Mouse (Mus musculus): ENCODE measurements around the gene Trim3. TPM values are rescaled to one million over a fixed set of nuclear protein-coding genes. Genes with fewer than 3 reads are reported as not detected.

The Trim3 gene
- polyA plus RNA-seq, 1 experiment: 22.0 TPM

DNA sequence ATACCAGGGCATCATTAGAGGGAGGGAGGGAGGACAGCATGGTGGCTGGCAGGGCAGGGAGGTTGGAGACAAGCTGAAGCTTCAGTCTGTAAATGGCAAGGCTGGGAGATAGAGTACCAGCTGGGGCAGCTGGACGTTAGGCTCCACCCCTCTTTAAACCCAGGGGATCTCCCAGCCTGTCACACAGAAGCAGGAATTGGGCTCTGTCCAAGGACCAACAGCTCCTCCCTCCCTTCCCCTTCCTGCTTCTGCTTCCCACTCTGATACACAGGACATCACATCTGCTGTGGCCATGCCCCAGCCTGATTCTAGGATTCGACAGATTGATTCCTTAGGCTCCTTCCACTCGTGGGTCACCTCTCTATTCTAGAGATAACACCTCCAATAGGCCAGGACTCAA is 4.7 kb downstream of the Trim3 start:
- 39% methylated on average over 3 of the region's 3 CpGs for WGBS
- TF ChIP-seq CTCF (IDR thresholded peaks at IDR 0.05; ENCODE audit: borderline replicate concordance, control insufficient read depth, extremely low read depth, insufficient read depth, low read length, poor library complexity): no peak
- Histone ChIP-seq H3K4me1 (replicated peaks; ENCODE audit: control insufficient read depth, insufficient read depth, low read length) (0 out of 2 replicates have a peak, but pooled peaks cover 1% of the 10 kb centered on the region), H3K27me3 (ENCODE audit: control insufficient read depth, insufficient read depth, low read length) (no peaks in the 10 kb centered on the region; the same call in 1 of the 2 replicates), H3K36me3 (ENCODE audit: control insufficient read depth, insufficient read depth, low read length) (no peaks in the 10 kb centered on the region), H3K4me3 (ENCODE audit: control insufficient read depth, insufficient read depth, low read length) (no peak overlapping the region), H3K27ac (ENCODE audit: control insufficient read depth, insufficient read depth, low read length) (no peak overlapping the region)
- no peak for DNase-seq

DNA sequence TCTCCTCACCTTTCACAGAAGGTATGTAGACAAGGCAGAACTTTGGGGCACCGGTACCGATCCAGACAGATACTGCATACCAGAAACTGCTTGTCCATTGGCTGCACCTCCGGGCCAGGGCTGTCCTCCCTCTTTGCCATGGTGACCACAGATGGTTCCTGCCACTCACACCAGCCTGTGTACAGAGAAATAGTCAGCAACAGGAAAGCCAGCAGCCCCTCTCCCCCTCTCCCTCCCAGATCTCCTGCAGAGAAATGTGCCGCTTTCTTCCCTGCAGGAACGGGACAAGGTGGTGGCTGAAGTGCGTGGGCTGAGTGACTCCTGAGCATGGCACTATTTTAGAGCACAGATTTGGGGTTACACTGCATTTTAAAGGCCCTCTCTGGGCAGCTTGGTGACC is 8.0 kb downstream of the Trim3 start:
- Histone ChIP-seq H3K4me3 (ENCODE audit: control insufficient read depth, insufficient read depth, low read length) (no peak overlapping the region), H3K27me3 (ENCODE audit: control insufficient read depth, insufficient read depth, low read length) (no peaks in the 10 kb centered on the region), H3K27ac (ENCODE audit: control insufficient read depth, insufficient read depth, low read length) (no peak overlapping the region), H3K4me1 (replicated peaks; ENCODE audit: control insufficient read depth, insufficient read depth, low read length) (no peaks in the 10 kb centered on the region), H3K36me3 (ENCODE audit: control insufficient read depth, insufficient read depth, low read length) (no peaks in the 10 kb centered on the region)
- TF ChIP-seq CTCF (IDR thresholded peaks at IDR 0.05; ENCODE audit: borderline replicate concordance, control insufficient read depth, extremely low read depth, insufficient read depth, low read length, poor library complexity) (no peak), POLR2A (IDR thresholded peaks at IDR 0.05; ENCODE audit: control insufficient read depth, extremely low read depth, insufficient read depth, low read length, poor library complexity) (no peak)
- DNase-seq: no peak
- WGBS: 93% methylated on average over 6 of the region's 6 CpGs

GRCm38 (mm10) chr7:105621646-105622292 is 11.6 kb downstream of the Trim3 start:
- no peak for TF ChIP-seq POLR2A (IDR thresholded peaks at IDR 0.05; ENCODE audit: control insufficient read depth, extremely low read depth, insufficient read depth, low read length, poor library complexity)
- no peak for TF ChIP-seq CTCF (IDR thresholded peaks at IDR 0.05; ENCODE audit: borderline replicate concordance, control insufficient read depth, extremely low read depth, insufficient read depth, low read length, poor library complexity)
- H3K4me1 ChIP-seq (replicated peaks; ENCODE audit: control insufficient read depth, insufficient read depth, low read length): no peaks in the 10 kb centered on the region
- no peak overlapping the region for H3K27ac ChIP-seq (ENCODE audit: control insufficient read depth, insufficient read depth, low read length)
- no peak overlapping the region for H3K4me3 ChIP-seq (ENCODE audit: control insufficient read depth, insufficient read depth, low read length)
- DNase-seq: no peak
- H3K36me3 ChIP-seq (ENCODE audit: control insufficient read depth, insufficient read depth, low read length): no peaks in the 10 kb centered on the region
- H3K27me3 ChIP-seq (ENCODE audit: control insufficient read depth, insufficient read depth, low read length): no peaks in the 10 kb centered on the region
- 91% methylated on average over 8 of the region's 8 CpGs for WGBS

DNA sequence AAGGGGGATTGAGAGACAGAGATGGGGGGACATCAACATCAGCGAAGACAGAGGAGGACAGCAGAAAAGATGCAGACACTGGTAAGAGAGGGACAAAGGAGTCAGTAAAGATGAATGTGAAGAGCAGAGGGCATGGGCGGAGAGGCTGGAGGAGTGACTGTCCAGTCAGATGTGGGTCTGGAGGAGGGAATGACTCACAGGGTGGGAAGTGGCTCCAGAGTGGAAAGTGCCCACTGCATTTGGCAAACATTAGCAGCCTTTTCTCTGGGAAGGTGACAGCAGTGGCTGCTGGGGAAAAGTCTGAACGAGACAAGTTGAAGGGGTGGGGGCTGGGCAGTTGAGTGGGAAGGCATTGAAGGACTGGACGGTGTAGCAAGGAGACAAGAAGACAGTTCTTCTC is 12.3 kb downstream of the Trim3 start:
- 93% methylated on average over 4 of the region's 4 CpGs for WGBS
- TF ChIP-seq CTCF (IDR thresholded peaks at IDR 0.05; ENCODE audit: borderline replicate concordance, control insufficient read depth, extremely low read depth, insufficient read depth, low read length, poor library complexity) (no peak), POLR2A (IDR thresholded peaks at IDR 0.05; ENCODE audit: control insufficient read depth, extremely low read depth, insufficient read depth, low read length, poor library complexity) (no peak)
- H3K27me3 ChIP-seq (ENCODE audit: control insufficient read depth, insufficient read depth, low read length): no peaks in the 10 kb centered on the region
- H3K4me3 ChIP-seq (ENCODE audit: control insufficient read depth, insufficient read depth, low read length): no peak overlapping the region
- no peak overlapping the region for H3K27ac ChIP-seq (ENCODE audit: control insufficient read depth, insufficient read depth, low read length)
- no peaks in the 10 kb centered on the region for H3K4me1 ChIP-seq (replicated peaks; ENCODE audit: control insufficient read depth, insufficient read depth, low read length)
- no peak for DNase-seq
- no peaks in the 10 kb centered on the region for H3K36me3 ChIP-seq (ENCODE audit: control insufficient read depth, insufficient read depth, low read length)

GRCm38 (mm10) chr7:105619701-105620100 is 13.7 kb downstream of the Trim3 start:
- H3K27me3 ChIP-seq (ENCODE audit: control insufficient read depth, insufficient read depth, low read length): no peaks in the 10 kb centered on the region
- no peaks in the 10 kb centered on the region for H3K36me3 ChIP-seq (ENCODE audit: control insufficient read depth, insufficient read depth, low read length)
- H3K27ac ChIP-seq (ENCODE audit: control insufficient read depth, insufficient read depth, low read length): no peak overlapping the region
- DNase-seq: no peak
- no peak for TF ChIP-seq POLR2A (IDR thresholded peaks at IDR 0.05; ENCODE audit: control insufficient read depth, extremely low read depth, insufficient read depth, low read length, poor library complexity)
- no peak for TF ChIP-seq CTCF (IDR thresholded peaks at IDR 0.05; ENCODE audit: borderline replicate concordance, control insufficient read depth, extremely low read depth, insufficient read depth, low read length, poor library complexity)
- H3K4me3 ChIP-seq (ENCODE audit: control insufficient read depth, insufficient read depth, low read length): no peak overlapping the region
- WGBS: 94% methylated on average over 3 of the region's 3 CpGs
- no peaks in the 10 kb centered on the region for H3K4me1 ChIP-seq (replicated peaks; ENCODE audit: control insufficient read depth, insufficient read depth, low read length)

DNA sequence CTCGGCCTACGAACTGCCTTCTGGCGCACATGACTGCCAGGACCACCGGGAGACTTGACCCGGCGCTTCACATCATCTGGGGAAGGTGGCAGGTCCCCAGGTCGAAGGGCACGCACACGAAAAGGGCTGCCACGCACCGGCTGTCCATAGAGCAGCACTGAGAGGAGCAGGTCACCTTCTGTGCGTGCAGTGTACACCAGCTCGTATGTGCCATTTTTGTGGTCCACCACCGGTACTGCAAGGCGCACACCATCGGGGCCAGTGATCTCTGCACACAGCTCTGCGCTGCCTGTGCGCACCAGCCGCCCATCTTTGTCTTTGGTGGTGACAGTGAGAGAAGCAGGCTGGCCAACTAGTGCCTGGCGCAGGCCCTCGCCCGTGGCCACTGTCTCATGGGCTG is 15.6 kb downstream of the Trim3 start:
- Histone ChIP-seq H3K27me3 (ENCODE audit: control insufficient read depth, insufficient read depth, low read length) (no peaks in the 10 kb centered on the region), H3K4me3 (ENCODE audit: control insufficient read depth, insufficient read depth, low read length) (no peak overlapping the region), H3K27ac (ENCODE audit: control insufficient read depth, insufficient read depth, low read length) (no peak overlapping the region), H3K36me3 (ENCODE audit: control insufficient read depth, insufficient read depth, low read length) (no peaks in the 10 kb centered on the region), H3K4me1 (replicated peaks; ENCODE audit: control insufficient read depth, insufficient read depth, low read length) (0 out of 2 replicates have a peak, but pooled peaks cover 2% of the 10 kb centered on the region)
- WGBS: 98% methylated on average over 22 of the region's 22 CpGs
- TF ChIP-seq POLR2A (IDR thresholded peaks at IDR 0.05; ENCODE audit: control insufficient read depth, extremely low read depth, insufficient read depth, low read length, poor library complexity) (no peak), CTCF (IDR thresholded peaks at IDR 0.05; ENCODE audit: borderline replicate concordance, control insufficient read depth, extremely low read depth, insufficient read depth, low read length, poor library complexity) (no peak)
- no peak for DNase-seq

- Histone ChIP-seq H3K4me1 (replicated peaks; ENCODE audit: control insufficient read depth, insufficient read depth, low read length) (0 out of 2 replicates have a peak, but pooled peaks cover 2% of the 10 kb centered on the region), H3K36me3 (ENCODE audit: control insufficient read depth, insufficient read depth, low read length) (no peaks in the 10 kb centered on the region), H3K27me3 (ENCODE audit: control insufficient read depth, insufficient read depth, low read length) (no peaks in the 10 kb centered on the region), H3K27ac (ENCODE audit: control insufficient read depth, insufficient read depth, low read length) (no peak overlapping the region), H3K4me3 (ENCODE audit: control insufficient read depth, insufficient read depth, low read length) (no peak overlapping the region)
- WGBS: 97% methylated on average over 6 of the region's 6 CpGs
- DNase-seq: no peak
- TF ChIP-seq POLR2A (IDR thresholded peaks at IDR 0.05; ENCODE audit: control insufficient read depth, extremely low read depth, insufficient read depth, low read length, poor library complexity): no peak
- no peak for TF ChIP-seq CTCF (IDR thresholded peaks at IDR 0.05; ENCODE audit: borderline replicate concordance, control insufficient read depth, extremely low read depth, insufficient read depth, low read length, poor library complexity)
These were observed 16.8 kb downstream of the Trim3 start for GRCm38 (mm10) chr7:105616561-105616960.
